Mouse (Mus musculus) cerebellum, adult 11-12 months (tissue): ENCODE measurements around the gene Cep41.

ENCODE experiments used
- DNase-seq: peaks from one replicate; pipeline ENCODE4 v3.0.0; 2022

The Cep41 gene

DNA sequence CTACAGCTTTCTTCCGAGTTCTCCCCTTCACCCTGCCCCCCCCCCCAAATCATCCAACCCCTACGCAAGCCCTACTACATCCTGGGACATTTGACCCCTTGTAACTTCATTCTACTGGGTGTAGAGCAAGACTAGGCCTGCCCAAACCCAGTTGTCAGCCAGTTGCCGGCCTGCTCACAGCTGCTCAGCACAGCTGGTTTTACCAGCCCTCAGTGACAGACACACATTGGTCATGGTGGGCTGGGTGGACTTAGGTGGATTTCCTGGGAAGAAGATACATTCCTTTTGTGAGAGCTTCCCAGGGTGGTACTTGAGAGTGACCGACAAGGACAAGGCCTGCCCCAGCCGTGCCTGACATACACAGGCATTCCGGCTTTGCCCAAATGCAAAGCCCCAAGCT lies 72.6 kb downstream of the Cep41 start:
- no peak for DNase-seq

GRCm38 (mm10) chr6:30620591-30620990 lies 73.0 kb downstream of the Cep41 start:
- no peak for DNase-seq

GRCm38 (mm10) chr6:30619606-30620005 lies 73.9 kb downstream of the Cep41 start:
- no peak for DNase-seq

DNA sequence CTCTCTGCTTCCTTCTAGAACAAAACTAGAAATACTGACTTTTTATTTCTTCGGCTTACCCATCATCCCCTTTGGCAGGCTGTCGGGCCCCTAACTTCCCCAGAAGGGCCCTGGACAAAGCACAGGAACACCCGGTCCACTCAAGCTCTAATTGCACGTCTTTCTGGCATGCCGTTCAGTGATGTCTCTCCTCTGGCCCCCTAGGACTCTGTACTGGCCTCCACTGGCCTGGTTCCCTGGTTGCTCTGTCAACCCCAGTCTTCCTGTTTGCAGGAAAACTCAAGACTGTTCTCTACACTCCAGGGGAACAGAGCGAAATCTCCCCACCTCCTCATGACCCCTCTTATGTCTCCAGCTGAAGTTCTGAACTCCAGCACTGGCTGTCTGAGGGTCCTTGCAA lies 74.8 kb downstream of the Cep41 start:
- DNase-seq, result no peak

DNA sequence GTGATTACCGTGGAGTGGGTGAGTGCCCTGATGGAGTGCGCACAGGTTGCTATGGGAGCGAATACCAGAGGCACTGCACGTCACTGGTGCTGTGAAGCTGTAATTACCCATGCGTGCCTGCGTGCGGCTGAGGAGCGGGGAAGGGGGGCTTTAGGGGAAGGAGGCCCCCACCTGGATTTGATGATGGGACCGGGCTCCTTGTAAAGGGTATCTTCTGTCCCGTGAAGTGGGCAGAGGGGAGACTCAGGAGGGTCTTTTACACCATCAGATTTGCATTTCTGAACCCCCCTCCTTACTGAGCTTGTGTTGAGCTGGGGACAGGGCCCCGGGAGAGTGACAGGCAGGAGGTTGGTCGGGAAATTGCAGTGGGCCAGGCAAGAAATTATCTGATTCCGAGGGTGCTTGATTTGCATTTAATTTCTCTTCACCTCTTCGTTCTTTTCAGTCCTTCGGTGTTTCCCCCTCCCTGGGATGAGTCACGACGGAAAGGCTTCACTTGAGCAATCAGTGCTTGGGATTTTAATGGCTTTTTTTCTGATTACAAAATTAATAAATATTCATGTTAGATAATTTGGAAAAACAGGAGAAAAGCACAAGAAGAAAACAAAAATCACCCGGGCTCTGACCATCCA lies 75.5 kb downstream of the Cep41 start:
- no peak for DNase-seq

DNA sequence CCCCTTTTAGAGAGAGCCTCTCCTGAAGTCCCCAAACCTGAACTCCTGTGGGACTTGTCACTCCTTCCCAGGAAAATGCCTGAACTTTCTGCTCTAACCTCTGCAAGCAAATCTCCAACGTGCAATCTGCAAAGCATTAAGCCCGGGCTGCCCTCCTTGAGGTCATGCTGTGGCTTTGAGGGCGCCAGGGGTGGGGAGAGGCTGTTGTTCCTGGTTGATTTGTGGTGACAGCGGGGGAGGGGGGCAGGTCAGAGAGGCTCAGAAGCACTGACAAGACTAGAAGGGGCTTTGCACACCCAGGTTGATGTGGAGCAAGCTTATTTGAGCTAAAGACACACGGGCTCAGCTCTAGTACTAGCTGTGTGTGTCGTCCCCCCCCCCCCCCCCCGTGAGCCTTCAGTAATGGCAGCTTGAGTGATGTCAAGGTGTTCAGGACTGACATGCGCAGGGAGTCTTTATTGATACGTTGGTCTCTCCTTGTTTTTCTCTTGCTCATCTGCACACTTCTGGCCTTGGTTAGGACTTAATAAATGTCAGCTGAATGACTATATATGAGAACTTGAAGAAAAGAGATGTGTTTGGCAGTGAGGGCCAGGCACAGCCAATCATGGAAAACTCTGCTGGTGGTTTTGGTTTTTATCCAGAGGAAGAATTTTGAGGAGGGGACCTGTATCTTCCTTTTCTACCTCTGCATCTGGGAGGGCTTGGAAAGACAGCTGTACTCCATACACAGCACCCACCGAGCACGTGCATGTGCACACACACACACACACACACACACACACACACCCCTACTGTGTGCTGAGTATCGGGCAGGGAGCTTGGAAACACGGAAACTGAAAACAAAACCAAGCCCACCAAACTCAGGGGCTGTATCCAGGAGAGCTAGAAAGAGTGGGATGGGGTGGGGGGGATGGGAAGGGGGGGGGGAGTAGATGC lies 76.3 kb downstream of the Cep41 start:
- DNase-seq, result no peak

- no peak for DNase-seq
Observed at GRCm38 (mm10) chr6:30616491-30616941, 77.0 kb downstream of the Cep41 start.

DNA sequence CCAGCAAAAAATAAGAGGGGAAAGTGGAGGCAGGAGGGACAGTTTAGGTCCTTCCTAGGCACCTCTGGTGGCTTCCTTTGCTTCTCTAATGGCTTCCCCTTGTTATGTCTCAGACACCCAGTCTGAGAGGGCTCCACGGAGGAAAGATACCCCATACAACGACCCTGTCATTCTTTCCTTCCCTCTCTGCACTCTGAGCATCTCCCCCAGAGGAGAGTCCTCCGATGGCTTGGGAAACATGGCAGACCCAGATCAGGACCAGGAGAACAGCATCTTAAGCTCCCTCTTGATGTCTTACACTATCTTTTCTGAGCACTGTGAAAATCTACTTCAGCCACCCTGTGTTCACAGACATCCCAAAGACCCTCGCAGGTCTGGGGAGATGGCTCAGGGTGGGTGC lies 77.8 kb downstream of the Cep41 start:
- DNase-seq, result no peak

GRCm38 (mm10) chr6:30614251-30614650 lies 79.3 kb downstream of the Cep41 start:
- no peak for DNase-seq

GRCm38 (mm10) chr6:30611212-30611611 lies 82.3 kb downstream of the Cep41 start:
- DNase-seq, result no peak

- DNase-seq, result no peak
Observed at GRCm38 (mm10) chr6:30610710-30611109, 82.8 kb downstream of the Cep41 start, which contains the start of gene Cpa5. TSS of gene Cpa5 (plus strand) at chr6:30611010.

DNA sequence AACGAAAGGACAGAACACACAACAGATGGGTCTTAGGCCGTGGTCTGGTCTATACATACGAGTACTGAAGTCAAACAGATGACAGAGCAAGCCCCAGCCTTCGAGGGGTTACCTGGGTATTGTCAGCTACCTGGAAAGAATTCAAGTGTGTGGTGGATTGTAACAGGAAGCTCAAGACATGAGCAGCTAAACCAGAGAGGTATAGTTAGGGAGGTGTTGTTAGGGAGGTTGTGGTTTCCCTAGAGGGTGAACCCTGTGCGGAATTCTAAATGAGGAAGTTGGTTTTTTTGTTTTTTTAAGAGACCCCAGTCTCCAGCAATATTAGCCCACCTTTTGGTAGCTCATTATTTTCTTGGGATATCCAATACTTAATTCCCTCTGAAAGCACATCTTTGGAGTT lies 87.9 kb downstream of the Cep41 start:
- no peak for DNase-seq

- no peak for DNase-seq
Observed at GRCm38 (mm10) chr6:30605111-30605510, 88.4 kb downstream of the Cep41 start.

DNA sequence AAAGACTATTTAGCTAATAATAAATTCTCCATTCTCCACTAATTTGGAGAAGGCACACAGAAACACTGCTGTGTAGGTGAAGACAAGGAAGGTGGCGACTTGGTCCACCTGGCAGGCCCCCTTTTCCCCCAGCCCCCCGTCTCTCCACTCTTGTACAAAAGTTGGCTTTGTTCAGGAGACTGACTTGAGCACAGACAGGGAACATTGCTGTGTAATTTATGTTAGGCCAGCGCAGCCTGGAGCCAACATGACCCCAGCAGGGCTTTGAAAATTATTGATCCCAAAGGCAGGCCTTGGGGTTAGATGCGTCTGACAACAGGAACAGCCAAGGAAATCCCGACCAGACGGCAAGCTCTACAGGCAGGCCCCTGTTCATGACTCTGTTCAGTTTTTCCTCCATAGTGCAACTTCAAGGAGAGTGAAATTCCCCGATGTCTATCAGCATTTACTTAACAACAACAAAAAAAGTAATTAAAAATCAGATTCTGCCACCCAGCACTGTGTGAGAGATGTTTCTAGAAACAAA lies 89.1 kb downstream of the Cep41 start:
- DNase-seq, result no peak
